Mouse (Mus musculus): ENCODE data around the gene Rassf2.

Gene Rassf2

DNA sequence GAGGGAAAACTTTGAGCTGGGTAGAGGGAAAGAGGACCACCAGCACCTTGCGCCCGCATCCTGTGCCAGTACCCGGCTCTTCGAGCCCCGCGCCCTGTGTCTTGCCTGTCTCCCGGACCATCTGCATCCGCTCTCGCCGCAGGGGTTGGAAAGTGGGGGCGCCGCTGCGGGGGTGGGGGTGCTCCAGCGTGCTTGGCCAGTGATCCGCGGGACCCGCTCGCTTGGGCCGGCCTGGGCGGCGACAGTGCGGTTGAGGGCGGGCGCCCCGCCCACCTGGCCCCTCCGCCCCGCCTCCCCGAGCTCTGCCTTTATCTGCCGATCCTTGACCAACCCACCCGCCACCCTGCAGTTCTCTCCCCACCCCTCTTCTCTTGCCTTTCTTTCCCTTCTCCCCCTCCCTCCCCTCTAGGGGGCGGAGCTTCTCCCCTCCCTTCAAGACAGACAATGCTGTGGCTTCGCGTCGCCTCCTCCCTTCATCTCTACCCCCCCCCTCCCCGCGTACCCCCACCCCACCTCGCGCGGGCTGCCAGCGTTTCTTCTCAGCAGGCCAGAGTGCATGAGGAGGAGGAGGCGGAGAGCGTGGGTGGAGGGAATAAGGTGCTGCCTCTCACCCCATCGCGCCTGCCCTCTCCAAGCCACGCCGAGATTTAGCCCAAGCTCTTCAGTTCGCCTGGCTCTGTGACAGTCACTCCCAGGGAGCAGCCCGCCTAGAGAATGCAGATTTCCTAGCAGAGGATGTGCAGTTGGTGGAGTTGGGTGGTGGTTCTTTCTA, at the start of gene Rassf2:
Rassf2 (minus strand) TSS at position 613 of the 772 bp plus-strand sequence.
- DNase-seq (ENCODE audit: low spot score in 2 of 2) = peak; percentile 96 to 97

DNA sequence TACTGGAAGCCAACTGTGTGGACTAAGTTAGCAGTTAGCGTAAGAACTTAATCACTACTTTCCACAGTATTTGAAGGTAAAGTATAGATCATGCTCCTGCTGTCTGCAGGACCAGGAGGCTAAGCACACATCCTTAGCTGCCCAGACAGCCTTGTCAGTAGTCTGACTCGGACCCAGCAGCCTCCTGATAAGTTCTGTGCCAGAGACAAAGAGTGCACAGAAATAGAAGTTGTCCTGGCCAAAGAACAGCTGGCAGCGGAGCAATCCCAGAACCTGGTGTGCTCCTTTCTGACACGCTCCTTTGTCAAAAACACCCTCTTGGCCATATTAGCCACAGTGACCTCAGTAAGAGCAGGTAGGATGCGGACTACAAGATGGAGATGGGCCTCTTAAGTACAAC, 49.1 kb upstream of the Rassf2 start:
- DNase-seq (ENCODE audit: low spot score in 2 of 2) = no peak

- no peak for DNase-seq (ENCODE audit: low spot score in 2 of 2)
Observed at GRCm38 (mm10) chr2:132073052-132073451, 43.0 kb upstream of the Rassf2 start.

- no peak for DNase-seq (ENCODE audit: low spot score in 2 of 2)
Observed at GRCm38 (mm10) chr2:132069985-132070735, 40.1 kb upstream of the Rassf2 start.

GRCm38 (mm10) chr2:132064185-132064831, 34.2 kb upstream of the Rassf2 start:
- DNase-seq (ENCODE audit: low spot score in 2 of 2) = no peak

GRCm38 (mm10) chr2:132063776-132064175, 33.7 kb upstream of the Rassf2 start:
- DNase-seq (ENCODE audit: low spot score in 2 of 2) = peak in 1 of 2 experiments; percentile 23

DNA sequence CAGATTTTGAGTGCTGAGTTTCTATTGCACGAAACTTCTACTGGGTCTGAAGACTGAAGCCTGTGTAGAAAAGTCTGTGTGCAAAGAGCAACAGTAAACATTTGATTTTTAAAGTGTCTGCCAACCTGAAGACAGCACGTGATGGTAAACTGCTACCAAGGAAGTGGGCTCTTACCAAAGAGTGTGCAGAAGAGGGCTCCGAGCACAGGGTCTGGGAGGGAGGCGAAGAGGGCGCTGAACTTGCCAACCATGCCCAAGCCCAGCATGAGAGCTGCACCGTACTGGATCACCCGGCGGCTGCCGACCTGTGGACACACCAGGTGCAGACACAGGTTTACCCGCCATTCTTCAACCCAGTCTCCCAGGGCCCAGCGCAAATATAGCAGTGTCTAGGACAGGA, 31.8 kb upstream of the Rassf2 start:
- DNase-seq (ENCODE audit: low spot score in 2 of 2) = no peak

DNA sequence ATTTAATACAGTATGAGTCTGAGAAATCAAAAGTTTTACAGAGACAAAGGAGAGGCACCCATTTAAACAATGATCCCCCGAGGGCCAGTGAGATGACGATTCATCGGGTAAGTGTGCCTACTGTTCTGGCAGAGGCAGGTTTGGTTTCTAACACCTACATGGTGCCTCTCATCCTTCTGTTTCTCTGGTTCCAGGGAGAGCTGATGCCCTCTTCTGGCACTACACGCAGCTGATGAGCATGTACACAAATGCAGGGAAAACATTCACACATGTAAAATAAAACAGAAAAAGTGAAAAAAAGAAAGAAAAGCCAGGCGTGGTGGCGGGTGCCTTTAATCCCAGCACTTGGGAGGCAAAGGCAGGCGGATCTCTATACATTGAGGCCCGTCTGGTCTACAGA, 29.9 kb upstream of the Rassf2 start:
- no peak for DNase-seq (ENCODE audit: low spot score in 2 of 2)

DNA sequence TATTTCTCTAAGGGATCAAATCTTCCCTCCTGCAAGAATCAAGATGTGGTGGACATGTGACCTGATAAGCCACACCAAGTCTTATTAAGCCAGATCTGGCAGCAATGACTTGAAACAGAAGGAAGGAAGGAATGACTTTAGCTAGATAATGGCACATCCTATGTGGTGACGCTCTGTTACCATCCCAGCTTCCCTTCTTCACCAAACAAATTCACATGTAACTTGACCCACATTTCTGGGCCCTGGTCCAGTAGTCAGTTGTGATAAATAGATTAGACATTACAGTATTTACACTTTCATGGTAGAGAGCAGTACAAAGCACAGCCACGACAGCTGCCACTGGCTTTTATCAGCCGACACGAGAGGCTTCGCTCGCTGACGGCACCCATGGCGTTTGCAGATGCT, 25.3 kb upstream of the Rassf2 start:
- no peak for DNase-seq (ENCODE audit: low spot score in 2 of 2)

- DNase-seq (ENCODE audit: low spot score in 2 of 2) = peak in 1 of 2 experiments; percentile 31
Observed at GRCm38 (mm10) chr2:132053824-132054223, 23.8 kb upstream of the Rassf2 start.

DNA sequence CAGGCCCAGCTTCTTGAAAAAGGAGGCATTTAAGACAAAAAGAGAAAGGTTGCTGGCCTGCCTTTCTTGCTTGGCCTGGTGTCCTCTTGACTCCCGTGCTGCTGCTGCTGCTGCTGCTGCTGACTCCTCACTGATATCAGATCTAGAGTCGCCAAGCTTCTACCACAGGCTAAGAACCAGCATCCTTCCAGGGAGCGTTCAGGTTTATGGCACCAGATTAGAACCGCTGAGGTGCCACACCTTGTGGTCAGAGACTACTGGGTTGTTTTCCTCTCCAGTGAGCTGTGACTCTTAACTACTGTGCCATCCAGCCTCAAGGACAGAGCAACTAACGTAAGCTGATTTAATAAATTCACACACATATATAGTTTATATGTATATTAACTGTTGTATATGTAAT, 21.7 kb upstream of the Rassf2 start:
- peak; percentile 37 to 41 for DNase-seq (ENCODE audit: low spot score in 2 of 2)

GRCm38 (mm10) chr2:132049921-132050320, 19.9 kb upstream of the Rassf2 start:
- DNase-seq (ENCODE audit: low spot score in 2 of 2) = no peak

DNA sequence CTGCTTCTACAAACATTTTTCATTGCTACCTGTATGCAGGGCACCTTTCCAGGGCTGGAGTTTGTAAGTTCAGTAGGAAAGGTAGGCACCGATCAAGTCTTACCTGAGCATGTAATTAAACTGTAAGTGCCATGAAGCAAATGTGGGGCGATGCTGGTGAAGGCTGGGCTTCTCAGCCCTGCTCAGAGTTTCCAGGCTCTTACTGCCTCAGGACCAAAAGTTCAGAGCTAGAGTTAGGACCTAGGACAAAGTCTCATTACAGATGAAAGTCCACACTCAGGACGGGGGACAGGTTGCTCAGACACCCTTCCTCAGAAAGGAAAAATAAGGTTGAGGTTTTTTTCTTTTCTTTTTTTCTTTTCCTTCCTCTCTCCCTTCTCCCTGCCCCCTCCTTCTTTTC, 19.4 kb upstream of the Rassf2 start:
- DNase-seq (ENCODE audit: low spot score in 2 of 2) = no peak

- no peak for DNase-seq (ENCODE audit: low spot score in 2 of 2)
Observed at GRCm38 (mm10) chr2:132048143-132048772, 18.2 kb upstream of the Rassf2 start.

DNA sequence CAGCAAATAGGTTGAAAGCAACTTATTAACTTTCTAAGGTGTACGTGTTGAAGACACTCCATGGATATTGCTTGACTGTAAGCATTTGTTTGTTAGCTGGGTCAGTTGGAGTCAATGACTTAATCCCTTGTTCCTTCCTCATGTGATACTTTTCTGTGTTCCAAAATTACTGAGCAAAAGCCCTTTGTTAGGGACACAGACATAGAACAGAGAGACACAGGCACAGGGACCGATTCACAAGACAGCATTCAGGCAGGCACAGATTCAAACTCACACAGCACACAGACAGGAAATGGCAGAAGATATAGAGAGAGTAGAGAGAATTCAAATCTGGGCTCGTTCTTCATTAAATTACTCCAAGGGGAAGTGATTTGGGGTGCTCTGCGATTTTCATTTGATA, 17.3 kb upstream of the Rassf2 start:
- no peak for DNase-seq (ENCODE audit: low spot score in 2 of 2)

DNA sequence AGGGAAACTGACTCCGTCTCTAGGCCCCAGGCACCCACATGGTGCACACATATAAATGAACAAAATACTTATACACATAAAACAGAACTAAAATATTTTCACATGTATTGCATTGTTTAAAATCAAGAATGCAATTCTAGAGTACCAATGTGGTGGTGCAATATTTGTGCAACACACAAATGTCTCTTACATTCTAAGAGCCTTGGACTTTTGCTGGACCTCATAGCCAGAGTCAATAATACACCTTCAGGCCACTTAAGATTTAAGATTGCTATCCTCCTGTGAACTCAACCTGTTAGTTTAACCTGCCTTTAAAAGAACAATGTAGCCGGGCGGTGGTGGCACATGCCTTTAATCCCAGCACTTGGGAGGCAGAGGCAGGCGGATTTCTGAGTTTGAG, 16.6 kb upstream of the Rassf2 start:
- DNase-seq (ENCODE audit: low spot score in 2 of 2) = no peak

- no peak for DNase-seq (ENCODE audit: low spot score in 2 of 2)
Observed at GRCm38 (mm10) chr2:132044320-132045274, 14.5 kb upstream of the Rassf2 start.

GRCm38 (mm10) chr2:132043101-132043621, 13.1 kb upstream of the Rassf2 start:
- no peak for DNase-seq (ENCODE audit: low spot score in 2 of 2)

- peak; percentile 64 to 66 for DNase-seq (ENCODE audit: low spot score in 2 of 2)
Observed at GRCm38 (mm10) chr2:132039894-132040293, 9.8 kb upstream of the Rassf2 start.

GRCm38 (mm10) chr2:132036326-132036725, 6.3 kb upstream of the Rassf2 start:
- DNase-seq (ENCODE audit: low spot score in 2 of 2) = no peak

DNA sequence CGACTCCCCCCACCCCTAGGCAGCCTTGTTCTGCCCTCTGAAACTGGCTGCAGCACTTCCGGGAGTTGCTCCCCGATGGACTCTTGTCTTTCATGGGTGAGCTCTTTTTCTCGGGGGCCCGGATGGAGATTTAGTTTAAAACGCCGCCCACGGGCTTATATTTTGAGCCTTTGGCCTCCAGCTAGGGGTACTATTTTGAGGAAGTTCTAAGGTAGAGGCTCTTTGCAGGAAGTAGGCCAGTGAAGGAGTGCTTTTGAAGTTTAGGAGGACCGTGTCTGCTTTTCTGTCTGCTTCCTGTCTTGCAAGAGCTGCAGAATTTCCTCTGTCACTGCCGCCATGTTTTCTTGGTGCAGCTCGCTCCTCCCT, 5.4 kb upstream of the Rassf2 start:
- peak; percentile 81 to 85 for DNase-seq (ENCODE audit: low spot score in 2 of 2)

Data from spleen, postnatal 36 days (tissue).